Mouse (Mus musculus) neutrophil, adult 5-6 weeks (primary cell): ENCODE measurements at regions not wholly inside any gene's neighbourhood (a gene's known extent, or its start where the extent isn't known, plus 50 kb on each side); places are given as distances from the start of the nearest gene placed in this dataset.

ENCODE experiments used
- ATAC-seq: fragments of 151-379, 151-347 bp; 2 replicates; pipeline ENCODE4 v1.8.0; 2017; ENCODE audit warnings: mild to moderate bottlenecking, moderate TSS enrichment; ENCODE audit not compliant: insufficient number of reproducible peaks, poor library complexity, low FRiP score, severe bottlenecking; ENCODE audit errors: extremely low read depth

- ATAC-seq: no peak
Observed at GRCm38 (mm10) chr11:19204521-19204920, 185.7 kb upstream of the Meis1 start.

GRCm38 (mm10) chr11:19205174-19205573 is 186.4 kb upstream of the Meis1 start:
- ATAC-seq: no peak

GRCm38 (mm10) chr11:19219476-19219875 is 200.7 kb upstream of the Meis1 start:
- no peak for ATAC-seq

- ATAC-seq: no peak
Observed at GRCm38 (mm10) chr11:19221442-19221841, 202.7 kb upstream of the Meis1 start.

- no peak for ATAC-seq
Observed at GRCm38 (mm10) chr11:19226756-19227155, 208.0 kb upstream of the Meis1 start.

- ATAC-seq: no peak
Observed at GRCm38 (mm10) chr11:19227716-19228115, 208.9 kb upstream of the Meis1 start.

GRCm38 (mm10) chr11:19246390-19247114 is 227.8 kb upstream of the Meis1 start:
- no peak for ATAC-seq

- ATAC-seq: no peak
Observed at GRCm38 (mm10) chr11:19253605-19254004, 234.8 kb upstream of the Meis1 start.

GRCm38 (mm10) chr11:19254183-19254582 is 235.4 kb upstream of the Meis1 start:
- no peak for ATAC-seq

GRCm38 (mm10) chr11:19257549-19257948 is 238.8 kb upstream of the Meis1 start:
- ATAC-seq: no peak

- no peak for ATAC-seq
Observed at GRCm38 (mm10) chr11:19262832-19263231, 244.0 kb upstream of the Meis1 start.

- ATAC-seq: no peak
Observed at GRCm38 (mm10) chr11:19264798-19265671, 246.2 kb upstream of the Meis1 start.

GRCm38 (mm10) chr11:19265672-19265972 is 246.8 kb upstream of the Meis1 start:
- no peak for ATAC-seq

- ATAC-seq: no peak
Observed at GRCm38 (mm10) chr11:19290971-19291370, 272.2 kb upstream of the Meis1 start.

GRCm38 (mm10) chr11:19299411-19299810 is 280.6 kb upstream of the Meis1 start:
- no peak for ATAC-seq

GRCm38 (mm10) chr11:19306687-19307086 is 287.9 kb upstream of the Meis1 start:
- no peak for ATAC-seq

- no peak for ATAC-seq
Observed at GRCm38 (mm10) chr11:19330685-19331239, 312.0 kb upstream of the Meis1 start.

- ATAC-seq: no peak
Observed at GRCm38 (mm10) chr11:19332274-19332673, 313.5 kb upstream of the Meis1 start.

GRCm38 (mm10) chr11:19332727-19333126 is 313.9 kb upstream of the Meis1 start:
- ATAC-seq: no peak

GRCm38 (mm10) chr11:19333908-19334487 is 315.2 kb upstream of the Meis1 start:
- ATAC-seq: no peak
